Mouse (Mus musculus) spleen, adult 2 months (tissue): Measurements from ENCODE around the gene Rnf152.

ENCODE experiments used
- CTCF ChIP-seq: fragments of 200-500 bp; IDR thresholded peaks from 2 replicates; pipeline ENCODE4 v1.5.1; 2011; ENCODE audit warnings: mild to moderate bottlenecking, inconsistent platforms; ENCODE audit not compliant: insufficient read depth, insufficient read length, insufficient replicate concordance; ENCODE audit errors: extremely low read depth
- POLR2A ChIP-seq: fragments of 200-500 bp; IDR thresholded peaks from 2 replicates; pipeline ENCODE4 v1.6.1; 2011; ENCODE audit warnings: low read depth, low read length, inconsistent platforms

DNA sequence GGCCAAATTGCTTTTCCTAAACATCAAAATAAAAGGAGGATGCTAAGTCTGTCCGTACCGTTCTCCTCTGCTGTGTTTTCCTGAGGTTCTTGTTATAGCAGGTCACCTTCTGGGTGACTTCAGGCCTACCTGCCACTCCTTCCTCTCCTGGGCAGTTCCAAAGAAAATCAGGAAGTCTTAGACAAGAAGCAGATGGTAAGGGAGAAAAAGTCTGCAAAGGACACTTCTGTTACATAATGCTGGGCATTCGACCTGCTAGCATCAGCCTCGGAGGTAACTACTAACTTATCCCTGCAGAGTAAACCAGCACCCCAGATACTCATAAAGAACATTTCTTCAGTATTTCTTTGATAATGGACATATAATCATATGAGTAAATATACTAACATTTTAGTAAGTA lies 4.7 kb downstream of the Rnf152 start:
- TF ChIP-seq CTCF (no peak), POLR2A (no peak)
